Mouse (Mus musculus): ENCODE measurements around the gene Secisbp2l. TPM values are rescaled to one million over a fixed set of nuclear protein-coding genes. Genes with fewer than 3 reads are reported as not detected.

Secisbp2l gene
- total and polyA plus RNA-seq, 2 experiments from 2014 or later: 29.8 to 65.6 TPM

- peaks cover 22% of the 10 kb centered on the region for H3K36me3 ChIP-seq (ENCODE audit: insufficient read depth)
- TF ChIP-seq CTCF (IDR thresholded peaks at IDR 0.05; ENCODE audit: low read depth): no peak
- ATAC-seq (no peak), DNase-seq (no peak)
- no peak overlapping the region for H3K27ac ChIP-seq (ENCODE audit: low read depth, low read length)
- no peaks in the 10 kb centered on the region for H3K27me3 ChIP-seq (ENCODE audit: insufficient read depth, low read length)
- no peak overlapping the region for H3K4me2 ChIP-seq (ENCODE audit: low read depth)
- H3K9me3 ChIP-seq (ENCODE audit: low read length): no peaks in the 10 kb centered on the region
- WGBS: 89% methylated on average over 7 of the region's 7 CpGs
- no peak overlapping the region for H3K9ac ChIP-seq
- H3K4me3 ChIP-seq (ENCODE audit: low read depth, low read length): no peak overlapping the region
- H3K4me1 ChIP-seq (ENCODE audit: insufficient read depth): peaks cover 3% of the 10 kb centered on the region; the same call in 1 of the 2 replicates
These were observed 7.0 kb downstream of the Secisbp2l start for GRCm38 (mm10) chr2:125775661-125776060.

GRCm38 (mm10) chr2:125774846-125775245 is 7.8 kb downstream of the Secisbp2l start:
- H3K36me3 ChIP-seq (ENCODE audit: insufficient read depth): peaks cover 29% of the 10 kb centered on the region
- H3K27me3 ChIP-seq (ENCODE audit: insufficient read depth, low read length): no peaks in the 10 kb centered on the region
- no peak for TF ChIP-seq CTCF (IDR thresholded peaks at IDR 0.05; ENCODE audit: low read depth)
- 91% methylated on average over 4 of the region's 4 CpGs for WGBS
- no peak overlapping the region for H3K27ac ChIP-seq (ENCODE audit: low read depth, low read length)
- no peak overlapping the region for H3K4me3 ChIP-seq (ENCODE audit: low read depth, low read length)
- no peak for ATAC-seq
- H3K4me2 ChIP-seq (ENCODE audit: low read depth): no peak overlapping the region
- H3K9ac ChIP-seq: no peak overlapping the region
- no peak for DNase-seq
- H3K4me1 ChIP-seq (ENCODE audit: insufficient read depth): no peaks in the 10 kb centered on the region; the same call in 1 of the 2 replicates
- H3K9me3 ChIP-seq (ENCODE audit: low read length): no peaks in the 10 kb centered on the region

DNA sequence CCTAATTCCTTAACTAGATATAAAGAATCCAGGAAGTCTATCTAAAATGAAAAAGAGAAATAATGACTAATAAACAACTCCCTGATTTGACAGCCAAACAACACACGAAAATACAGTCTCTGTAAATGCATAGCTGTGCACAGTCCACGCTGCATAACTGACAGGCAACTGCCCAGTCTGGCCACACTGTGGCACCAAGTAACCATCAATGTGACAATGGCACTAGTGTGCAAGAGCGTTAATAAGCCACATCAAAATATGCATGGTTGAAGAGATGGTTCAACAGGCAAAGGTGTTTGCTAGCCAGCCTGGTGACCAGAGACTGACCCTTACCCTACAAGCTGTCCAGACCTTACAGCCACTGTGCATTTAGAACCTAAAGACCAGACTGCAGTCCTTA is 17.6 kb downstream of the Secisbp2l start:
- H3K27me3 ChIP-seq (ENCODE audit: insufficient read depth, low read length): no peaks in the 10 kb centered on the region
- no peak overlapping the region for H3K9ac ChIP-seq
- 76% methylated on average over 3 of the region's 3 CpGs for WGBS
- H3K4me3 ChIP-seq (ENCODE audit: low read depth, low read length): no peak overlapping the region
- ATAC-seq: peak; percentile 68
- no peaks in the 10 kb centered on the region for H3K9me3 ChIP-seq (ENCODE audit: low read length)
- H3K27ac ChIP-seq (ENCODE audit: low read depth, low read length): no peak overlapping the region
- no peak overlapping the region for H3K4me2 ChIP-seq (ENCODE audit: low read depth)
- TF ChIP-seq CTCF (IDR thresholded peaks at IDR 0.05; ENCODE audit: low read depth): peak; percentile 58
- peak; percentile 24 for DNase-seq
- H3K36me3 ChIP-seq (ENCODE audit: insufficient read depth): peaks cover 65% of the 10 kb centered on the region
- H3K4me1 ChIP-seq (ENCODE audit: insufficient read depth): no peaks in the 10 kb centered on the region

DNA sequence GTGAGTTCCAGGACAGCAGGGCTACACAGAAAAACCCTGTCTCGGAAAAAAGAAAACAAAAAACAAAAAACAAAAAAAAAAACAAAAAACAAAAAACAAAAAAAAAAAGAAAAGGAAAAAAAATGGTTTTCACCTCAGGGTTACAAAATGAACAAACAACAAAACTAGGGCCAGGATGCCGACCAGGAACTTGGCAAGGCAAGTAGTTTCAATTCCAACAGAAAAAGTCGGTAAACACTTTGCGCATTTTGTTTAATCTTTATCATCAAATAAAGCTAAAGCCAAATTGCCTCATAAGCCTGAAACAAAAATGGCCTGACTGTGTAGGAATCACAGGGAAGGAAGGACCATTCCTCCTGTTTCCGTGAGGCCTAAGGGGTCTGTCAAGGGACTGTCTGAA is 18.1 kb downstream of the Secisbp2l start:
- DNase-seq (no peak), ATAC-seq (no peak)
- no peak for TF ChIP-seq CTCF (IDR thresholded peaks at IDR 0.05; ENCODE audit: low read depth)
- H3K4me1 ChIP-seq (ENCODE audit: insufficient read depth): no peaks in the 10 kb centered on the region
- WGBS: 93% methylated on average over 5 of the region's 5 CpGs
- no peak overlapping the region for H3K4me2 ChIP-seq (ENCODE audit: low read depth)
- H3K27me3 ChIP-seq (ENCODE audit: insufficient read depth, low read length): no peaks in the 10 kb centered on the region
- no peaks in the 10 kb centered on the region for H3K9me3 ChIP-seq (ENCODE audit: low read length)
- peaks cover 62% of the 10 kb centered on the region for H3K36me3 ChIP-seq (ENCODE audit: insufficient read depth)
- H3K9ac ChIP-seq: no peak overlapping the region
- no peak overlapping the region for H3K4me3 ChIP-seq (ENCODE audit: low read depth, low read length)
- no peak overlapping the region for H3K27ac ChIP-seq (ENCODE audit: low read depth, low read length)

GRCm38 (mm10) chr2:125749330-125749729 is 33.3 kb downstream of the Secisbp2l start:
- H3K27ac ChIP-seq (ENCODE audit: low read depth, low read length): no peak overlapping the region
- TF ChIP-seq CTCF (IDR thresholded peaks at IDR 0.05; ENCODE audit: low read depth): no peak
- no peaks in the 10 kb centered on the region for H3K9me3 ChIP-seq (ENCODE audit: low read length)
- 77% methylated on average over 2 of the region's 2 CpGs for WGBS
- H3K4me1 ChIP-seq (ENCODE audit: insufficient read depth): no peaks in the 10 kb centered on the region
- H3K36me3 ChIP-seq (ENCODE audit: insufficient read depth): peaks cover 80% of the 10 kb centered on the region
- no peak overlapping the region for H3K4me2 ChIP-seq (ENCODE audit: low read depth)
- no peak overlapping the region for H3K4me3 ChIP-seq (ENCODE audit: low read depth, low read length)
- DNase-seq (no peak), ATAC-seq (peak; percentile 71)
- no peak overlapping the region for H3K9ac ChIP-seq
- no peaks in the 10 kb centered on the region for H3K27me3 ChIP-seq (ENCODE audit: insufficient read depth, low read length)

DNA sequence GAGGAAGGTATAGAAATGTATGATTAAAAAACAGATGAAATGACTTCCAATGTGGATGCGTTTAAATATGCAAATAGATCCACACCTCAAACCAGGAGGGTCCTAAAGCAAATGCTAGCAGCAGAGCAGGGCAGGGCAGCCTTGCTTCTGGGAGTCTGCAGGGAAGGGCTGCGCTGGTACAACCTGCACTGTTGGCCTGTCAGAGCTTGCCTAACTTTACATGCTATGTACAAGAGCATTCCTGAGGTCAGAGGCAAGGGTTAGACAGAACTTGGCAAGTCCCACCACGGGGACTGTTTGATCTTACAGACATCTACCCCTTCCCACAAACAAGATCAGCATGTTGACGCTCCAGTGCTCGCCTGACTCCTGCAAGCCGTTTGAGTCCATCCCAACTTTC is 43.3 kb downstream of the Secisbp2l start:
- Histone ChIP-seq H3K4me2 (ENCODE audit: low read depth) (no peak overlapping the region), H3K27me3 (ENCODE audit: insufficient read depth, low read length) (no peaks in the 10 kb centered on the region), H3K27ac (ENCODE audit: low read depth, low read length) (no peak overlapping the region), H3K4me1 (ENCODE audit: insufficient read depth) (no peaks in the 10 kb centered on the region), H3K36me3 (ENCODE audit: insufficient read depth) (peaks cover 40% of the 10 kb centered on the region), H3K9ac (no peak overlapping the region), H3K4me3 (ENCODE audit: low read depth, low read length) (no peak overlapping the region), H3K9me3 (ENCODE audit: low read length) (no peaks in the 10 kb centered on the region)
- DNase-seq: no peak
- ATAC-seq: no peak
- no peak for TF ChIP-seq CTCF (IDR thresholded peaks at IDR 0.05; ENCODE audit: low read depth)
- WGBS: 93% methylated on average over 6 of the region's 6 CpGs

- ATAC-seq: no peak
- Histone ChIP-seq H3K36me3 (ENCODE audit: insufficient read depth) (peaks cover 33% of the 10 kb centered on the region), H3K27me3 (ENCODE audit: insufficient read depth, low read length) (no peaks in the 10 kb centered on the region), H3K4me2 (ENCODE audit: low read depth) (no peak overlapping the region), H3K9ac (no peak overlapping the region), H3K9me3 (ENCODE audit: low read length) (no peaks in the 10 kb centered on the region), H3K4me1 (ENCODE audit: insufficient read depth) (no peaks in the 10 kb centered on the region), H3K4me3 (ENCODE audit: low read depth, low read length) (no peak overlapping the region), H3K27ac (ENCODE audit: low read depth, low read length) (no peak overlapping the region)
- no peak for DNase-seq
- peak; percentile 18; the same call in 1 of the 2 replicates for TF ChIP-seq CTCF (IDR thresholded peaks at IDR 0.05; ENCODE audit: low read depth)
- WGBS: 70% methylated on average over 5 of the region's 5 CpGs
These were observed 44.0 kb downstream of the Secisbp2l start for GRCm38 (mm10) chr2:125738718-125739117.

- Histone ChIP-seq H3K4me1 (ENCODE audit: insufficient read depth) (peaks cover 5% of the 10 kb centered on the region; the same call in 1 of the 2 replicates), H3K9ac (no peak overlapping the region), H3K4me3 (ENCODE audit: low read depth, low read length) (no peak overlapping the region), H3K9me3 (ENCODE audit: low read length) (no peaks in the 10 kb centered on the region), H3K27ac (ENCODE audit: low read depth, low read length) (no peak overlapping the region), H3K36me3 (ENCODE audit: insufficient read depth) (peaks cover 20% of the 10 kb centered on the region), H3K4me2 (ENCODE audit: low read depth) (no peak overlapping the region), H3K27me3 (ENCODE audit: insufficient read depth, low read length) (no peaks in the 10 kb centered on the region)
- no peak for DNase-seq
- TF ChIP-seq CTCF (IDR thresholded peaks at IDR 0.05; ENCODE audit: low read depth): no peak
- ATAC-seq: no peak
These were observed 46.7 kb downstream of the Secisbp2l start for GRCm38 (mm10) chr2:125736025-125736343.
